Mouse (Mus musculus) spleen, adult 2 months (tissue): Measurements from ENCODE around the gene Fhit.

Source experiments
- CTCF ChIP-seq: fragments of 200-500 bp; IDR thresholded peaks from 2 replicates; pipeline ENCODE4 v1.5.1; 2011; ENCODE audit warnings: mild to moderate bottlenecking, inconsistent platforms; ENCODE audit not compliant: insufficient read depth, insufficient read length, insufficient replicate concordance; ENCODE audit errors: extremely low read depth
- POLR2A ChIP-seq: fragments of 200-500 bp; IDR thresholded peaks from 2 replicates; pipeline ENCODE4 v1.6.1; 2011; ENCODE audit warnings: low read depth, low read length, inconsistent platforms

DNA sequence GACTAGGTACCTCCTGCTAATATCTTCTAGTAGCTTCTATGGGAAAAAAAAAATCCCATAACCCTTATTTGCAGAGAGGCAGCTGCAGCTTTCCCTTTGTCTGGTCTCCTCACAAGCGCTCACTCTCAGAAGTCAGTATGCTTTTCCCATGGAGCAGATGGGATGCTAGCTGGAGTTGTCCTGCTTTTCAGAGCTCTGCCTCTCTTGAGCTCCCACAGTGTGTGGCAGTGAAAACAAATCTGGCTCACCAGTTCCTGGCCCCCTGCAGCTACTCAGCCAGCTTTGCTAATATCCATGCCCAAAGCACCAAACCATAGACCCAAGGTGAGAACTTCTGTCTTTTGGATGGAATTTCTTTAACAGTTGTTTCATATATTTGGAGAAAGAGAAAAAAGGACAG, 1510.4 kb downstream of the Fhit start:
- TF ChIP-seq CTCF: no peak
- TF ChIP-seq POLR2A: no peak
